Mouse (Mus musculus): ENCODE measurements around the gene Knop1.

Knop1 gene

DNA sequence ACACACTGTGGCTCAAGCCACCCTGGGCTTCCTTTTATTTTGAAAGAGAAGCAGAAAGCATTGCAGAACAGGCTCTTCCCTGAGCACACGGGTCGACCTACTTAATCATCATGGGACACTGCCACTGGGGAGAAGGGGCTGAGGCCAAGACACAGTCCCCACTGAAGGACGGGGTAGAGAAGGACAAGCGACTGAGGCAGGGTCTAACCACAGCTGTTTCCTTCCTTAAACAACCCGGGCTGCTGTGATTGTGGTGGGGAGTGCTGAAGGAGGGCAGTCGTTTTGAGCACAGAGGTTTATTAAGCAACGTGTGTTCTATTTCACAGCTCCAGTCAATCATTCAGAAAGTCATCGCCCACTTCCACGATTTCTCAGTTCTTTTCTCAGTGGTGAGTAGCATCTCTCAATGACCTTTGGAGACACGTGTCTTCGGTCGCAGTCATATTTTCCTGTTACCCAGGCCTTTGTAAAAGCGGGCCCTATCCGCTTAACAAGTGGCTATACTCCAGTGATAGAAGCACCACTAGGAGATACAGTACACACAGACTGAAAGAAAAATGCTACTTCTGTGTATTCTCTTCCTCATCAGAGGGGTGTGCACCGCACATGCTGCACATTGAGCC, 55.8 kb downstream of the Knop1 start:
- DNase-seq (ENCODE audit: low read depth in 2 of 2, low spot score in 2 of 2): no peak

DNA sequence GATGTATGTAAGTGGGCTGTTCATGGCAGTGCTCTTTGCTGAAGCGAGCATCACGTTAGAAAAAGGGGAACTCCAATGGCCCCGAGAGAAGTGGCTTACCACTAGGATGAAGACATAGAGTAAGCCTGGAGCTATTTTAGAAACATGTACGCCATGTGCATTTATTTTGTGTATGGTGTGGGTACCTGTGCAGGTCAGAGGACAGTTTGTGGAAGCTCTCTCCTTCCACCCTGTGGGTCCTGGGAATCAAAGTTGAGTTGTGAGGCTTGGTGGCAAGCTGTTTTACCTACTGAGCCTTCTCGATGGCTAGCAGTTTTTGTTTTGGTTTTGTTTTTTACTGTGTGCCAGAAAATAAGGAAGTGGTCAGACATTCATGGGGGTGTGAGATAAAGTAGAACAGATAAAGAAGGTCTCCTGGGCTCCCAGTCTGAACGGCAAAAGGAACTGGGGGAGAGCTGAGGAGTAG, 57.9 kb downstream of the Knop1 start:
- DNase-seq (ENCODE audit: low read depth in 2 of 2, low spot score in 2 of 2): no peak

DNA sequence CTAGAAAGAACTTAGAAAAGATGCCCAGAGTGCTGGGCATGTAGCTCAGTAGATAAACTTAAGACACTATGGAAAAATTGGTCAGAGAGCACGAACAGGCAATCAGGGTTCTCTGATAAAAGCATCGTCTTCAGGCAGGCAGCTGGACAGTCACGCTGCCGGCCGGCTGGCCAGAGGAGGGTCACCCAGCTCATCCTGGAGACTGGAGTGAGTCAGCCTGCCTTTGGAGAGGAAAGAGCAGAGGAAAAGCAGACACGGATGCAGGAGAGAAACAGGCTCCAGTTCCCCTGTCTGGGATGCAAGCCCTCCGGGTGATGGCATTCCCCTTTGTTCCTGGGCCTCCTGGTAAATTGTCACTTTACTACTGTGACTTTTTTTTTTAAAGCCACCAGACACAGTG, 58.5 kb downstream of the Knop1 start:
- DNase-seq (ENCODE audit: low read depth in 2 of 2, low spot score in 2 of 2): no peak

DNA sequence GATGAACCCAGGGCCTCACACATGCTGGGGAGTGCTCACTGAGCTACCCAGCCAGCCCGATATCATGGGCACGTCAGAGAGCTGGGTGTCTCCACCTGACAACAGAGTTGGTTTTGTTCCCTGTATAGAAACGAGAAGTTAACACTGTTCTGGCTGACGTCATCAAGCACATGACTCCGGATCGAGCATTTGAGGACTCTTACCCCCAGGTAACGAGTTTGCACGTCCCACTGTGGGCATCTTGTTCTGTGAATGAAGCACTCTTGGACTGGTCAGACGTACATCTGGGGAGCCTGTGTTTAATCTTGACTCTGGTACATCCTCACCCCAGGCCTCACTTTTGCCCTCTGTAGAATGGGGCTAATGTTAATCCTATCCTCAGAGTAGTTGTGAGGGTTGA, 59.2 kb downstream of the Knop1 start:
- DNase-seq (ENCODE audit: low read depth in 2 of 2, low spot score in 2 of 2): no peak

DNA sequence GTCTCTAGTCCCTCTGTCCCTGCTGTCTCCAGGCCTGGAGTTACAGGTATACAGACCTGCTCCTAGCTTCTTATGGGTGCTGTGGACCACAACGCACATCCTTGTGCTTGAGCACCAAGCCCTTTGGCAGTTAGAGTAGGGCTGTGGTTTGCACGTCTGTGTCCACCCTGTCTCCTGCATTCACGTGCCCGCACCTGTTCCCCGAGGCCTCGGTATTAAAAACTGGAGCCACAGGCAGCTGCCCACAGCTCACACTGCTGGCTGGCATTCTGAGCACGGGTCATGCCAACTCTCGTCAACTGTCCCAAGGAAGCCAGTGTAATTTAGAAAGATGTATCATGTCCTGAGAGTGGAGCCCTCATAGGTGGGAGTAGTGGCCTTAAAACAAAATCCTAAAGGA, 60.3 kb downstream of the Knop1 start:
- DNase-seq (ENCODE audit: low read depth in 2 of 2, low spot score in 2 of 2): no peak

DNA sequence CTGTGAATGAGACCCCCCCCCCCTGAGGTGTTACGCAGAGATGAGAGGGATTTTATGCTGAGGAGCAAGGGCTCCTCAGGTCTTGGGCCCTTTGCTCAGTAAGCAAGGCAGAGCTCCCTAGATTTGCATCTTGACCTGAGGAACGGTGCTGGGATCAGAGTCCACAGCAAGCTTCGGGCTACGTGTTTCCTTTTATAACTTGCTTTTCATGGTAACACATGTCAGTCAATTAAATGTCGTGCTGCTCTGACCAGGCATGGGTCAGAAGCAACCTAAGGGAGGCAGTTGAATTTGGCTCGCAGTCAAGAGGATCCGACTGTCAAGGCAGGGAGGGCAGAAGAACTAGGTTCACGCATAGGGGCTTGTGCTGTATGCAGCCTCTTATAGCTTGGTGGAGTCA, 62.2 kb downstream of the Knop1 start:
- DNase-seq (ENCODE audit: low read depth in 2 of 2, low spot score in 2 of 2): no peak
